Mouse (Mus musculus) kidney, postnatal 0 days (tissue): ENCODE data around the gene Foxo4. TPM values are rescaled to one million over a fixed set of nuclear protein-coding genes. Genes with fewer than 3 reads are reported as not detected.

Experiments used
- ATAC-seq: fragments of 200-750 bp; cut with Nextera tagmentation; replicated peaks from 2 replicates; pipeline ENCODE4 v1.8.0; 2017; ENCODE audit warnings: low read depth, moderate number of reproducible peaks, moderate TSS enrichment, moderate library complexity; ENCODE audit not compliant: low FRiP score
- DNase-seq: peaks from one replicate; pipeline ENCODE4 v3.0.0-alpha.2; 2016; ENCODE audit warnings: low spot score
- H3K27ac ChIP-seq: fragments of 300-500 bp; sonication (generic); 2 replicates; pipeline ENCODE4 v1.5.1; 2014; ENCODE audit warnings: mild to moderate bottlenecking
- H3K27me3 ChIP-seq: fragments of 300-500 bp; sonication (generic); 2 replicates; pipeline ENCODE4 v1.6.1; 2014; ENCODE audit warnings: low read length, mixed read lengths; ENCODE audit not compliant: insufficient read depth
- H3K36me3 ChIP-seq: fragments of 300-500 bp; sonication (generic); 2 replicates; pipeline ENCODE4 v1.6.1; 2014; ENCODE audit warnings: low read length, mixed read lengths; ENCODE audit not compliant: insufficient read depth
- H3K4me1 ChIP-seq: fragments of 300-500 bp; sonication (generic); replicated peaks from 2 replicates; pipeline ENCODE4 v1.6.1; 2014; ENCODE audit warnings: antibody characterized with exemption, low read length, mixed read lengths; ENCODE audit not compliant: insufficient read depth
- H3K4me2 ChIP-seq: fragments of 300-500 bp; sonication (generic); 2 replicates; pipeline ENCODE4 v1.6.1; 2014; ENCODE audit warnings: mild to moderate bottlenecking, low read length, moderate library complexity, mixed read lengths
- H3K4me3 ChIP-seq: fragments of 300-500 bp; sonication (generic); replicated peaks from 2 replicates; pipeline ENCODE4 v1.5.1; 2014; ENCODE audit warnings: low read depth, low read length
- H3K9ac ChIP-seq: fragments of 300-500 bp; sonication (generic); 2 replicates; pipeline ENCODE4 v1.6.1; 2014; ENCODE audit warnings: low read depth, low read length
- H3K9me3 ChIP-seq: fragments of 300-500 bp; sonication (generic); replicated peaks from 2 replicates; pipeline ENCODE4 v1.6.1; 2016; ENCODE audit warnings: low read length, inconsistent platforms, mixed read lengths
- CTCF ChIP-seq: IDR thresholded peaks from 2 replicates; pipeline ENCODE4 v1.5.1; 2016; ENCODE audit warnings: antibody characterized with exemption, low read depth, mild to moderate bottlenecking, moderate library complexity
- WGBS: fragments of 180-500 bp; shearing (Covaris S2); extraction: QIAGEN DNeasy Blood & Tissue Kit; methylation state at CpG from one replicate; pipeline ENCODE4 v1.1.7; 2014; 5-methylcytosine and 5-hydroxymethylcytosine counted together
- polyA plus RNA-seq: library from polyadenylated mRNA; unstranded; fragments of >200 nt; fragmentation: Nextera tagmentation; extraction: Ambion mirVana; gene quantifications from 2 replicates; pipeline ENCODE4 v1.2.1, GENCODE M21; 2015

Gene Foxo4
- polyA plus RNA-seq, 1 experiment from 2014 or later, result 2.8 TPM

- Histone ChIP-seq H3K4me1 (no peaks in the 10 kb centered on the region), H3K27ac (peak within 1 kb of the TSS; percentile 77), H3K9ac (peak within 1 kb of the TSS; percentile 70), H3K4me2 (peak within 1 kb of the TSS; percentile 54), H3K27me3 (no peaks in the 10 kb centered on the region), H3K4me3 (peak within 1 kb of the TSS; percentile 54), H3K9me3 (no peaks in the 10 kb centered on the region), H3K36me3 (no peaks in the 10 kb centered on the region)
- peak; percentile 95 for DNase-seq
- WGBS, result 27% methylated on average over 54 of the region's 54 CpGs
- no peak for TF ChIP-seq CTCF
- peak; percentile 99 for ATAC-seq
Observed at GRCm38 (mm10) chrX:101273875-101274738, 19.8 kb downstream of the Foxo4 start, which contains the start of gene Med12. Gene Med12 (plus strand): TSS chrX:101274030.

- Histone ChIP-seq H3K4me1 (no peaks in the 10 kb centered on the region), H3K9me3 (no peaks in the 10 kb centered on the region), H3K36me3 (0 out of 2 replicates have a peak, but pooled peaks cover 2% of the 10 kb centered on the region), H3K9ac (no peak overlapping the region), H3K27me3 (no peaks in the 10 kb centered on the region), H3K4me2 (no peak overlapping the region), H3K27ac (no peak overlapping the region), H3K4me3 (no peak overlapping the region)
- no peak for ATAC-seq
- TF ChIP-seq CTCF, result no peak
- no peak for DNase-seq
- WGBS, result 72% methylated on average over 6 of the region's 6 CpGs
Observed at GRCm38 (mm10) chrX:101282813-101283212, 28.5 kb downstream of the Foxo4 start.

GRCm38 (mm10) chrX:101285534-101285933 is 31.2 kb downstream of the Foxo4 start:
- Histone ChIP-seq H3K27me3 (no peaks in the 10 kb centered on the region), H3K4me3 (no peak overlapping the region), H3K4me2 (no peak overlapping the region), H3K4me1 (no peaks in the 10 kb centered on the region), H3K9me3 (no peaks in the 10 kb centered on the region), H3K36me3 (peaks cover 10% of the 10 kb centered on the region; the same call in 1 of the 2 replicates), H3K27ac (no peak overlapping the region), H3K9ac (no peak overlapping the region)
- WGBS, result 31% methylated on average over 6 of the region's 6 CpGs
- peak; percentile 84 for TF ChIP-seq CTCF
- DNase-seq (peak; percentile 63), ATAC-seq (no peak)

- Histone ChIP-seq H3K4me3 (no peak overlapping the region), H3K36me3 (peaks cover 11% of the 10 kb centered on the region; the same call in 1 of the 2 replicates), H3K9ac (no peak overlapping the region), H3K9me3 (no peaks in the 10 kb centered on the region), H3K27me3 (no peaks in the 10 kb centered on the region), H3K4me2 (no peak overlapping the region), H3K27ac (no peak overlapping the region), H3K4me1 (no peaks in the 10 kb centered on the region)
- no peak for DNase-seq
- no peak for TF ChIP-seq CTCF
- 91% methylated on average over 14 of the region's 14 CpGs for WGBS
- ATAC-seq, result no peak
Observed at GRCm38 (mm10) chrX:101285953-101286670, 31.8 kb downstream of the Foxo4 start.

GRCm38 (mm10) chrX:101287543-101287942 is 33.2 kb downstream of the Foxo4 start:
- Histone ChIP-seq H3K9me3 (no peaks in the 10 kb centered on the region), H3K4me1 (no peaks in the 10 kb centered on the region), H3K9ac (no peak overlapping the region), H3K27me3 (no peaks in the 10 kb centered on the region), H3K27ac (no peak overlapping the region), H3K36me3 (peaks cover 18% of the 10 kb centered on the region; the same call in 1 of the 2 replicates), H3K4me2 (no peak overlapping the region), H3K4me3 (no peak overlapping the region)
- WGBS, result 93% methylated on average over 3 of the region's 3 CpGs
- DNase-seq (no peak), ATAC-seq (no peak)
- no peak for TF ChIP-seq CTCF

- Histone ChIP-seq H3K4me2 (no peak overlapping the region), H3K4me1 (no peaks in the 10 kb centered on the region), H3K36me3 (peaks cover 27% of the 10 kb centered on the region; the same call in 1 of the 2 replicates), H3K4me3 (no peak overlapping the region), H3K27me3 (no peaks in the 10 kb centered on the region), H3K27ac (no peak overlapping the region), H3K9ac (no peak overlapping the region), H3K9me3 (no peaks in the 10 kb centered on the region)
- ATAC-seq (no peak), DNase-seq (no peak)
- 90% methylated on average over 6 of the region's 6 CpGs for WGBS
- no peak for TF ChIP-seq CTCF
Observed at GRCm38 (mm10) chrX:101288432-101288831, 34.1 kb downstream of the Foxo4 start.
